Mouse (Mus musculus): ENCODE data around the gene Syt12.

DNA sequence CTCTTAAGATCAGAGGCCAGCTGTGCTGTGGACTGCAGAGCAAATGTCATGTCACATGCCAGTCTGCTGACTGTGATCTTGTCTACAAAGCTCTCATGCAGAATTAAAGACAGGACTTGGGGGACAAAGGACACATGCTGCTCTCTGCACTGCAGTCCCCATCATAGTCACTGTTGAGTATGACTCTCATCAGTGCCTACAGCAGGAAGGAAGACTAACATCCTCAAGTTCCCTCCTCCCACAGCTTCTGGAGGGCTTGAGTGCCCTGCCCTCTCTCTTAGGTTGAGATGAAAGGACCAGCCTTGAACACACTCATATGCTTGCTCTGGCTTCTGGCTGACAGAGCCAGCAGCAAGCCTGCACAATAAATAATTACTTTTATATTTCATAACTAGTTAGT, 59.5 kb downstream of the Syt12 start:
- TF ChIP-seq CTCF (IDR thresholded peaks at IDR 0.05; ENCODE audit: extremely low read depth, insufficient read length, insufficient replicate concordance, low read depth, low read length), result no peak
- no peak for TF ChIP-seq POLR2A (IDR thresholded peaks at IDR 0.05; ENCODE audit: low read depth, low read length)

All from small intestine, adult 2 months (tissue).